Mouse (Mus musculus): ENCODE measurements at regions not wholly inside any gene's neighbourhood (a gene's known extent, or its start where the extent isn't known, plus 50 kb on each side); places are given as distances from the start of the nearest gene placed in this dataset.

DNA sequence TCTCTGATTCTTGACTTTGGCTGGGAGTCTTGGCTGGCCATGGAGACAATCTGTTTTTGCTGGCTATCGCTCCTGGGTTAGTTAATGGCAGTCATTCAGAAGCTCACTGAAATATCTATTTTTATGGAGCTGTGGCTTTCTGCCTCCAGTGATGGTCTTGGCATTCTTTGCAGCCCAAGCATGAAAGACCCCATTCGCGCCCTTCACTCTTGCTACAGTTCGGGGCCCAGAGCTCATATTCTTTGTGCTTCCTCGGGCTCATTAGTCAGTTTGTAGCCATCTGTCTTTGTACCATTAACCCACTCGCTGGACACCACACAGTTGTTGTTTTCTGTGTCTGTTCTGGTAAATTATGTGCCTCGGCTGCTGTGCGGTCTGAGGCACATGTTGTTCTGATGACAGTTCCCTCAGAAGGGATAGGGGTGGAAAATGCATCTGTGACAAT lies 290.4 kb downstream of the Lmo7 start:
- TF ChIP-seq REST (IDR thresholded peaks at IDR 0.05; ENCODE audit: insufficient read depth, insufficient read length) = no peak
- TF ChIP-seq SRF (IDR thresholded peaks at IDR 0.05; ENCODE audit: control insufficient read depth, insufficient read length, low read depth) = no peak
- TF ChIP-seq MYOG (IDR thresholded peaks at IDR 0.05; ENCODE audit: control insufficient read depth in 1 of 3, insufficient read depth in 1 of 3, insufficient read length in 2 of 3, low read depth in 2 of 3) = no peak
- no peak for TF ChIP-seq E2F4 (IDR thresholded peaks at IDR 0.05; ENCODE audit: insufficient read depth)
- TF ChIP-seq USF1 (IDR thresholded peaks at IDR 0.05; ENCODE audit: low read depth) = no peak
- TF ChIP-seq POLR2A (IDR thresholded peaks at IDR 0.05; ENCODE audit: insufficient read length, low read depth) = no peak
- TF ChIP-seq CEBPB (IDR thresholded peaks at IDR 0.05; ENCODE audit: insufficient read depth, poor library complexity, severe bottlenecking) = no peak
- no peak for TF ChIP-seq MAX (IDR thresholded peaks at IDR 0.05; ENCODE audit: low read depth)
- TF ChIP-seq TCF3 (IDR thresholded peaks at IDR 0.05; ENCODE audit: insufficient read length, low read depth) = no peak
- no peak for TF ChIP-seq TCF12 (IDR thresholded peaks at IDR 0.05; ENCODE audit: insufficient read depth, poor library complexity, severe bottlenecking)
- TF ChIP-seq POLR2AphosphoS2 (IDR thresholded peaks at IDR 0.05; ENCODE audit: insufficient read length, low read depth) = no peak
- TF ChIP-seq MYOD1 (IDR thresholded peaks at IDR 0.05; ENCODE audit: control insufficient read depth in 1 of 3, insufficient read length in 2 of 3, low read depth in 2 of 3) = no peak
- no peaks in the 10 kb centered on the region for H3K36me3 ChIP-seq (ENCODE audit: control insufficient read depth, insufficient read depth)
- H3K4me2 ChIP-seq (ENCODE audit: low read depth) = no peak overlapping the region

DNA sequence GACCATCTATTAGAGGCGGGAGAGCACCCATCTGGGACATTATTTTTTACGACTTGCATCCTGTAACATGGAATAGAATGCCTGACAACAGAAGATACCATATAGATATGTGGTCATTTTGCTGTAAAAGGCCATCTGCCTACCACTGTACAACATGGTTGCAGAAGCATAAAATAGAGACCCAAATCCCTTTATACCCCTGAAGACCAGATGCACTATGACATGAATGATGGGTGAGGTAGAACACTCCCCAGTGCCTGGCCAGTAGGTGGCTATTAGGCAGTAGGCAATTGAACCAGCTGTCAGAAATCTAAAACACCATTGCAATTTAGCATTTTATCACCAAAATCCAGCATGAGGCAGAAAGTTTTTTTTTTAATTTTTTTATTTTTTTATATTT lies 289.6 kb downstream of the Lmo7 start:
- H3K36me3 ChIP-seq (ENCODE audit: control insufficient read depth, insufficient read depth) = no peaks in the 10 kb centered on the region
- no peak overlapping the region for H3K4me3 ChIP-seq
- no peaks in the 10 kb centered on the region for H3K79me2 ChIP-seq (ENCODE audit: control insufficient read depth, insufficient read depth)
- no peak overlapping the region for H3ac ChIP-seq (ENCODE audit: control insufficient read depth, insufficient read length)
- peaks cover 4% of the 10 kb centered on the region for H3K27me3 ChIP-seq (ENCODE audit: control insufficient read depth, insufficient read depth, insufficient read length)
- no peak overlapping the region for H3K4me2 ChIP-seq (ENCODE audit: low read depth)
- TF ChIP-seq USF1 (IDR thresholded peaks at IDR 0.05; ENCODE audit: low read depth) (no peak), MYOG (IDR thresholded peaks at IDR 0.05; ENCODE audit: control insufficient read depth in 1 of 3, insufficient read depth in 1 of 3, insufficient read length in 2 of 3, low read depth in 2 of 3) (no peak), TCF12 (IDR thresholded peaks at IDR 0.05; ENCODE audit: insufficient read depth, poor library complexity, severe bottlenecking) (no peak)

More for the DNA sequence above, 290.4 kb downstream of the Lmo7 start:
- no peaks in the 10 kb centered on the region for H3K79me2 ChIP-seq (ENCODE audit: control insufficient read depth, insufficient read depth)
- peaks cover 4% of the 10 kb centered on the region for H3K27me3 ChIP-seq (ENCODE audit: control insufficient read depth, insufficient read depth, insufficient read length)
- H3ac ChIP-seq (ENCODE audit: control insufficient read depth, insufficient read length) = no peak overlapping the region
- H3K4me3 ChIP-seq = no peak overlapping the region

DNA sequence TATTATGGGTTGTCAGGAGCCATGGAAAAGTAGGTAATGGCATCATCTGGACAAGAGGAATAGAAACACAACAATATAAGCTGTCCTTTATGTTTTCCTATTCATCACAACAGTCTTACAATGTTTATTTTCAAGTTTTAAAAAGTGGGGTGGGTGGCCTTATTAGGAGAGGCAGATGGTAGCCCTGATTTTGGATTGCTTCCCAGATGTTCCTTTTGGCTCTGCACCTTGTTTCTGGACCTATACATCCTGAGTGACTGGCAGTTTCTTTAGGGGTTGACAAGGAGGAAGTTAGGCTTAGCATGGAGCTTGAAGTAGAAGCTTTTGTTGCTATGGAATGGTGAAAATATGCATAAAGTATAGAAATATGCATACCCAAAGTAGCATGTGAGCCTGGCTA lies 286.8 kb downstream of the Lmo7 start:
- Histone ChIP-seq H3K79me2 (ENCODE audit: control insufficient read depth, insufficient read depth) (no peaks in the 10 kb centered on the region), H3K27me3 (ENCODE audit: control insufficient read depth, insufficient read depth, insufficient read length) (peaks cover 4% of the 10 kb centered on the region), H3K4me3 (no peak overlapping the region), H3K4me2 (ENCODE audit: low read depth) (no peak overlapping the region), H3ac (ENCODE audit: control insufficient read depth, insufficient read length) (no peak overlapping the region), H3K36me3 (ENCODE audit: control insufficient read depth, insufficient read depth) (no peaks in the 10 kb centered on the region)
- TF ChIP-seq E2F4 (IDR thresholded peaks at IDR 0.05; ENCODE audit: insufficient read depth) = no peak
- TF ChIP-seq POLR2A (IDR thresholded peaks at IDR 0.05; ENCODE audit: insufficient read length, low read depth) = no peak
- no peak for TF ChIP-seq POLR2AphosphoS2 (IDR thresholded peaks at IDR 0.05; ENCODE audit: insufficient read length, low read depth)
- TF ChIP-seq USF1 (IDR thresholded peaks at IDR 0.05; ENCODE audit: low read depth) = no peak
- no peak for TF ChIP-seq TCF12 (IDR thresholded peaks at IDR 0.05; ENCODE audit: insufficient read depth, poor library complexity, severe bottlenecking)
- no peak for TF ChIP-seq CEBPB (IDR thresholded peaks at IDR 0.05; ENCODE audit: insufficient read depth, poor library complexity, severe bottlenecking)
- no peak for TF ChIP-seq TCF3 (IDR thresholded peaks at IDR 0.05; ENCODE audit: insufficient read length, low read depth)
- TF ChIP-seq MYOD1 (IDR thresholded peaks at IDR 0.05; ENCODE audit: control insufficient read depth in 1 of 3, insufficient read length in 2 of 3, low read depth in 2 of 3) = no peak
- TF ChIP-seq SRF (IDR thresholded peaks at IDR 0.05; ENCODE audit: control insufficient read depth, insufficient read length, low read depth) = no peak
- no peak for TF ChIP-seq REST (IDR thresholded peaks at IDR 0.05; ENCODE audit: insufficient read depth, insufficient read length)
- no peak for TF ChIP-seq MAX (IDR thresholded peaks at IDR 0.05; ENCODE audit: low read depth)
- no peak for TF ChIP-seq MYOG (IDR thresholded peaks at IDR 0.05; ENCODE audit: control insufficient read depth in 1 of 3, insufficient read depth in 1 of 3, insufficient read length in 2 of 3, low read depth in 2 of 3)

DNA sequence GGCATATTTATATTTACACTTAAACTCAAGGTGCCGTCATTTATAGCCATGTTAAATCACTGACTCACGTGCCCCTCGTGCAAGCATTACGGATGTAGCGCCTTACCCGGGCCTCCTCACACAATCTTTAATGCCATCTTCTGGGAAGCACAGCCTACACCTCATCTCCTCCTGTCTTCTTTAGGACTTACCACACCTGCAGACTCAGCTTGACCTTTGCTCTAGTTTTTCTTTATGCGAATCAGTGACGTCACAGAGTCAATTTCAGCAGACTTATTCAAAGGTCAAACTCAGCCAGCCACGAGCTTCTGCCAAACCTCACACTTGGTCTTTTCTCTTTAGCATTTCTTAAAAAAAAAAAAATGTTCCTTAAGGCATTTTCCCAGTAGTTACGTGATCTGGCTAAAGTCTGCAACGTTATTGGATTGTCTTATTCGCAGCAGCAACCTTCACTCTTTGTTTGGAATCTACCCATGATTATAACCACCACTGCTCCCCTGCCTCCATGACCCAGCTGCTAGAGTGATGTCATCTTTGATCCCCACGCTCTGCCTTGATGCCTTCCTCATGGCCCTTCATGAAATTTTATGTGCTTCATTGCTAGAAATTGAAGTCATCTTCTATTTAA lies 285.3 kb downstream of the Lmo7 start:
- no peak for TF ChIP-seq REST (IDR thresholded peaks at IDR 0.05; ENCODE audit: insufficient read depth, insufficient read length)
- no peak for TF ChIP-seq MYOG (IDR thresholded peaks at IDR 0.05; ENCODE audit: control insufficient read depth in 1 of 3, insufficient read depth in 1 of 3, insufficient read length in 2 of 3, low read depth in 2 of 3)
- TF ChIP-seq POLR2A (IDR thresholded peaks at IDR 0.05; ENCODE audit: insufficient read length, low read depth) = no peak
- no peak for TF ChIP-seq TCF12 (IDR thresholded peaks at IDR 0.05; ENCODE audit: insufficient read depth, poor library complexity, severe bottlenecking)
- TF ChIP-seq CEBPB (IDR thresholded peaks at IDR 0.05; ENCODE audit: insufficient read depth, poor library complexity, severe bottlenecking) = no peak
- TF ChIP-seq TCF3 (IDR thresholded peaks at IDR 0.05; ENCODE audit: insufficient read length, low read depth) = no peak
- TF ChIP-seq POLR2AphosphoS2 (IDR thresholded peaks at IDR 0.05; ENCODE audit: insufficient read length, low read depth) = no peak
- no peak for TF ChIP-seq USF1 (IDR thresholded peaks at IDR 0.05; ENCODE audit: low read depth)
- no peak for TF ChIP-seq SRF (IDR thresholded peaks at IDR 0.05; ENCODE audit: control insufficient read depth, insufficient read length, low read depth)
- Histone ChIP-seq H3K4me3 (no peak overlapping the region), H3K27me3 (ENCODE audit: control insufficient read depth, insufficient read depth, insufficient read length) (no peaks in the 10 kb centered on the region), H3K79me2 (ENCODE audit: control insufficient read depth, insufficient read depth) (no peaks in the 10 kb centered on the region), H3ac (ENCODE audit: control insufficient read depth, insufficient read length) (no peak overlapping the region), H3K4me2 (ENCODE audit: low read depth) (no peak overlapping the region), H3K36me3 (ENCODE audit: control insufficient read depth, insufficient read depth) (no peaks in the 10 kb centered on the region)

DNA sequence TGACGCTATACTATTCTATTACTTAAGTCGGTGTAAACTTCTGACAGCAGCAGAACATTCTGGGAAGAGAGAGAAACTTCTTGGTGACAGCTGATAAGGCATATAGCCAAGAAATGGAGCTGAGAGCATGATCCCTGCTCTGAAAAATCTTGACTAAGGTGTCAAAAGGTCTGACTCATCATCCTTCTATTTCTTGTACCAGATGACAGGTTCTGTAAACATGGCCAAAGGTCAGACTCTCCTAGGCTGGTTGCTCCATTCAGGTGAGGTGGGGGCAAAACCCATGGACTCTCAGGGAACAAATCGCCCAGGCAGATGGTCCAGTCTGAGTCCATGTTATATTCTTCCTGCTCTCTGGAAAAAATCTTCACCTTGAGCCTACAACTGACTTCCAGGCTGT lies 283.5 kb downstream of the Lmo7 start:
- Histone ChIP-seq H3K4me2 (ENCODE audit: low read depth) (no peak overlapping the region), H3K36me3 (ENCODE audit: control insufficient read depth, insufficient read depth) (no peaks in the 10 kb centered on the region), H3K27me3 (ENCODE audit: control insufficient read depth, insufficient read depth, insufficient read length) (no peaks in the 10 kb centered on the region), H3K4me3 (no peak overlapping the region), H3ac (ENCODE audit: control insufficient read depth, insufficient read length) (no peak overlapping the region), H3K79me2 (ENCODE audit: control insufficient read depth, insufficient read depth) (no peaks in the 10 kb centered on the region)
- no peak for TF ChIP-seq MAX (IDR thresholded peaks at IDR 0.05; ENCODE audit: low read depth)
- no peak for TF ChIP-seq SRF (IDR thresholded peaks at IDR 0.05; ENCODE audit: control insufficient read depth, insufficient read length, low read depth)
- TF ChIP-seq REST (IDR thresholded peaks at IDR 0.05; ENCODE audit: insufficient read depth, insufficient read length) = no peak
- TF ChIP-seq POLR2A (IDR thresholded peaks at IDR 0.05; ENCODE audit: insufficient read length, low read depth) = no peak
- TF ChIP-seq TCF12 (IDR thresholded peaks at IDR 0.05; ENCODE audit: insufficient read depth, poor library complexity, severe bottlenecking) = no peak
- no peak for TF ChIP-seq MYOG (IDR thresholded peaks at IDR 0.05; ENCODE audit: control insufficient read depth in 1 of 3, insufficient read depth in 1 of 3, insufficient read length in 2 of 3, low read depth in 2 of 3)
- no peak for TF ChIP-seq USF1 (IDR thresholded peaks at IDR 0.05; ENCODE audit: low read depth)
- no peak for TF ChIP-seq MYOD1 (IDR thresholded peaks at IDR 0.05; ENCODE audit: control insufficient read depth in 1 of 3, insufficient read length in 2 of 3, low read depth in 2 of 3)
- no peak for TF ChIP-seq POLR2AphosphoS2 (IDR thresholded peaks at IDR 0.05; ENCODE audit: insufficient read length, low read depth)
- no peak for TF ChIP-seq E2F4 (IDR thresholded peaks at IDR 0.05; ENCODE audit: insufficient read depth)
- no peak for TF ChIP-seq TCF3 (IDR thresholded peaks at IDR 0.05; ENCODE audit: insufficient read length, low read depth)
- no peak for TF ChIP-seq CEBPB (IDR thresholded peaks at IDR 0.05; ENCODE audit: insufficient read depth, poor library complexity, severe bottlenecking)

All from myocyte (in vitro differentiated cells).